Mouse (Mus musculus) myocyte (in vitro differentiated cells): ENCODE measurements around the gene Actl6b.

Source experiments
- MAX ChIP-seq: IDR thresholded peaks from one replicate; pipeline ENCODE4 v1.6.1; 2011; ENCODE audit warnings: low read depth, mild to moderate bottlenecking, control low read depth
- MYOG ChIP-seq, 3 experiments: IDR thresholded peaks; one replicate each; pipeline ENCODE4 v1.6.1; 2011; ENCODE audit warnings: control low read depth in 2 of 3, low read depth in 2 of 3, mild to moderate bottlenecking in 2 of 3; ENCODE audit not compliant: insufficient read length in 2 of 3, control insufficient read depth in 1 of 3, insufficient read depth in 1 of 3
- POLR2A ChIP-seq: IDR thresholded peaks from one replicate; pipeline ENCODE4 v1.6.1; 2011; ENCODE audit warnings: low read depth, mild to moderate bottlenecking, control low read depth, moderate library complexity; ENCODE audit not compliant: insufficient read length
- POLR2AphosphoS2 ChIP-seq: IDR thresholded peaks from one replicate; pipeline ENCODE4 v1.6.1; 2011; ENCODE audit warnings: low read depth, control low read depth; ENCODE audit not compliant: insufficient read length
- SRF ChIP-seq: IDR thresholded peaks from one replicate; pipeline ENCODE4 v1.6.1; 2011; ENCODE audit warnings: low read depth; ENCODE audit not compliant: control insufficient read depth, insufficient read length
- USF1 ChIP-seq: IDR thresholded peaks from one replicate; pipeline ENCODE4 v1.6.1; 2011; ENCODE audit warnings: low read depth, mild to moderate bottlenecking, control low read depth, moderate library complexity

DNA sequence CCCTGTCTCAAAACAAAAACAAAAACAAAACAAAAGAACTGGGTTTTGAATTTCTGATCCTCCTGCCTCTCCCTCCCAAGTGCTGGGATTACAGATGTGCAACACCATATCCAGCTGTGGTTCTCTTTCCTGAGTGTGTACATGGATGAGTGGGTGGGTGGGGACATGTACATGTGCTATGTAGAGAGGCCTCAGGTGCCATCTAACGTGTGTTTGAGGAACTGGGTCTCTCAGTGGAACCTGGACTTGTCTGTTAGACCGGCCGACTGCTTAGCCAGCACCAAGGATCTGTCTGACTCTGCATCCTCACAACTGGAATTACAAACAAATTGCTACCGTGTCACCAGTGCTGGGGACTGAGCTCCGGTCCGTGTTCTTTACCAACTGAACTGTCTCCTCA, 44.3 kb downstream of the Actl6b start:
- no peak for TF ChIP-seq POLR2A
- TF ChIP-seq MAX, result no peak
- TF ChIP-seq POLR2AphosphoS2, result no peak
- TF ChIP-seq MYOG (IDR thresholded peaks at IDR 0.05; ENCODE audit: control insufficient read depth in 1 of 3, insufficient read depth in 1 of 3, insufficient read length in 2 of 3, low read depth in 2 of 3), result no peak
- TF ChIP-seq USF1, result no peak
- no peak for TF ChIP-seq SRF
